Mouse (Mus musculus): ENCODE results near the gene Stk10.

Stk10 gene

DNA sequence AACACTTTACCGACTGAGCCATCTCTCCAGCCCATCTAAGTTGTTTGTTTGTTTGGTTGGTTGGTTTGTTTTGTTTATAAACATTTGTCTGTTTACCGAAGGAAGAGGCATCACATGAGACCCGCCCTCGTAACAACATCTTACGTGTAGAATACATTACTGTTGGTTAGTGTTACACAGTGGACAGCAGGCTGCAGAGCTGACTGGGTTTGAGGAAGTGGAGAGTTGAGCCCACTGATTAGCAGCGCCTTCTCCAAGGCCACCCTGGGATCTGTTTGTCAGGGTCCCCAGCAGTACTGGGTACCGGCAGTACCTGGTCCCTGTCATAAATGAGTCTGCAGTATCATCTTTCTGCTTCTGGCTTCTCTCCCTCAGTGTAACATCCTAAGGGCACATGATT, 35.0 kb downstream of the Stk10 start:
- DNase-seq (ENCODE audit: low spot score), result no peak

DNA sequence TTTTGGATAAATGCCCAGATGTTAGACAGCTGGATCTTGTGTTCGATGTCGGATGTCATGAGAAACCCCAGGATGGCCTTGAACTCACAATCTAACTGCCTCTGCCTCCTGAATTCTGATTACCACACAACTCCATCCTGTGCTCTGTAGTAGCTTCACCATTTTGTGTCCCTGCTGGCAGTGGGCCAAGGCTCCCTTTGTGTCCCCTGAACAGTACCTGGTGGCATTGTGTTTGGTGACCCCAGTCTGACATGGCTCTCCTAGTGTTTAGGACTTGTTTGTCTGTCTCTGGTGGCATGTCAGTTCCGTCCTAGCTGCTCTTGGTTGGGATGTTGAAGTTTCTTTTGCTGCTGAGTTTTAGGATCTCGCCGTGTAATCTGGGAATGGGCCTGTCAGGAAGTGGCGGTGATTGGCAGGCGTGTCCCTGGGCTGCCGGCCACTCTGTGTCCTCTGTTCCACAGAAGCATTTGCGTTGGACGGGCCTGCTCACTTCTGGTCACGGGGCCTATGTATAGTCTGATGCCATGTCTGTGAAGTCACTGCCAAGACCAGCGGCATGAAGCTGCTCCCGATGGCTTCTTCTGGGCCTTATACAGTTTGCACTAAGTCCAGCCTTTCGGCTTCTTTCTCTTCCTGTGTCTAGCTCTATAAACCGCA, 35.7 kb downstream of the Stk10 start:
- no peak for DNase-seq (ENCODE audit: low spot score)

DNA sequence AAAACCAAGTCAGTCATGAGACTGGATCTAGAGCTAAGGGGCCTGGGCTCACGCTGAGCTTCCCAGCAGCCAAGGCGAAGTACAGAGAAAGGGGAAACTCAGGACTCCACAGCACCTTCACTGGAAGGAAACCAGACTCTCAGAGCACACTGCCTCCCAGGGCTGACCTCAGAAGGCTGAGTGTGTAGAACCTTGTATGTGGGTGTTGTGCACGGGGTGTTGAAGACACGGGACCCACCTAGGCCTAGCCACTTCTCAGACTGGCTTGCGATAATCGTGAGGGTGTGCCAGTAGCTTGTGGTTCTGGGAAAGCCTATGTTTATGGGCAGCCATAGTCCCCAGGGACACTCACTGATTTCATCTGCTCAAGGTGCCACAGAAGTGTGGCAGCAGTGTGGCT, 38.0 kb downstream of the Stk10 start:
- DNase-seq (ENCODE audit: low spot score), result no peak

DNA sequence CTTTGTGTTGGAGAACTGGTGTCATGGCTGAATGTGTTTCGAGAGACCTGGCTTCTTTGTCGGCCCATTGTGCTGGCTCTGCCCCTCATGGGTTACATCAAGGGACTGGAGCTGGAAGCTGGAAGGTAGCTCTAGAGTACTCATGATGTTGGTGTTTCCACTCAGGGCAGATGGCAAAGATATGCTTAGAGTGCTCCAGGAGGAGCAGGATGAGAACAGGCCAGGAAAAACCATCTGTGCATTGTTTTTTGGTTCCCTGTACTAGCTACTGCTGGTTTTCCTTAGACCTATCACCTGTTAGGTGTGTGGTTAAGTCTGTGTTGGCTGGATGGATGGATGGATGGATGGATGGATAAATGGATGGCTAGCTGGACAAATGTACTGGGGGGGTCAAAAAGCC, 40.6 kb downstream of the Stk10 start:
- DNase-seq (ENCODE audit: low spot score), result no peak

DNA sequence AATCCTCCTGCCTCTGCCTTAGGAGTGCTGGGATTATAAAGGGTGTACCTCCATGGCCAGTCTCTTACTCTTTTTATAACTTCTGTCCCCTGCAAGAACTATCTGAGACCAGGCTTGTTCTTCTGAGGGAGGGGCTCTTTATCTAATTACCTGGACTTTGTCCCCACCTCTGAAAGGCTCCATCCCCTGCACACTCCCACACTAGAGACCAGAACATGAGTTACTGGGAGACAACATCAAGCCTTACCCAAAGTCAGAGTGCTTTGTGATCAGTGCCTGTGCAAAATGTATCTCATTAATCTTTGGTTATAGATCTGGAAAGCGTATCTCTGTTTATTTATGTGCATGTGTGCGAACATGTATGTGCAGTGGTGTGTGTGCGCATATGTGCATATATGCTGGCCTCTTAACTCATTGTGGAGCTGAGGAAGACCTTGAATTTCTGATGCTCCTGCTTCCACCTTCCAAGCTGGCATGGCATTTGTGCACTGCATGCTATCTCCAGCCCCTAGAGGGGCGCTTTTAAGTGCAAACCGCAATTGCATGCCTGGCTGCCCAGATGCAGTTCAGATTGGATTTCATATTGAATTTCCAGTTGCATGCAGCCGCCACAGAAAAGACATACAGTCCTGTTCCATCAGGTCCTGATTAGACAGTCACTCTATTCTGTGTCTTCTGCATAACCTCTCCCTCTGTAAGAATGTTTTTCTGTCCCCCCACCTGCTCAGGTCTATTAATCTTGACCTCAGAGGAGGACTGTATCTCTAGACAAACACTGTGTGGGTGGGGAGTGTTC, 43.1 kb downstream of the Stk10 start:
- no peak for DNase-seq (ENCODE audit: low spot score)

DNA sequence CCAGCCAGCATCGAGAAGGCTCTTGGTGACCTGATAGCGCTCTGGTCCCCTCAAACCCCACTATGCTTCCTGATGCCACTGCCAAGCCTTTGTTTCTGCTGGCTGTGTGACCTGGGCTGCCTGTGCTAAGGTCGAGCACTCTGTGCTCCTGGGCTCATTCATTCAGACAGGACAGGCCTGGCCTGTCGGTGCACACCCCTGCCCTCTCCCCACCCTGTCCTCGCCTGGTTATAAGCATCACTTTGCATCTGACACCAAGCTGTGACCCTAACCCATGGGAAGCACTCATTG, 43.6 kb downstream of the Stk10 start:
- DNase-seq (ENCODE audit: low spot score), result no peak

DNA sequence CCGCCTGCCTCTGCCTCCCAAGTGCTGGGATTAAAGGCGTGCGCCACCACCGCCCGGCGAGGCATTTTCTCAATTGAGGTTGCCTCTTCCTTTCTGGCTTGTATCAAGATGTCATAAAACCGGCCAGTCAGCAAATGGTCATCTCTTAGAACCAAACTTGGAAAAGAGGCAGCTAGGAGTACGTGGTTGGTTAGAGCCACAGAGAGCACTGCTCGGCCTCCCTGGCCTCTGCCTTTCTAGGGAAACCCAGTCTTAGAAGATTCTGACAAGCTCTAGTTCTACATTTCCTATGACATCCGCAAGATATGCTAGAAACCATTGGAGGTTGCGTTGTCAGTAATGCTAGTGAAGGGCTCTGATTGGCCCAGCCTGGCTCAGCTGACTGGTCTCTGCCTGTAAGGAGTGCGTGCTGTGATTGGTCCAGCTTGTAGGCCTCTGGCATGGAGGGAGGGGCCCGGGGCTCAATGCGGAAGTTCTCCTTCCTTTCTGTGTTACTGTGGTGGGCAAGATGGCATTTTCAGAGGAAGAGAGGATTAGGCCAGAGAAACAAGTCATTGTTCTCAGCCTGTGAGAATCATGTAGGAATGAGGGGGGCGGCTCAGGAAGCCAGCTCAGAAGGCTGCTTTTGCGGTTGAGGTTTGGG, 47.3 kb downstream of the Stk10 start:
- DNase-seq (ENCODE audit: low spot score), result peak; percentile 61

DNA sequence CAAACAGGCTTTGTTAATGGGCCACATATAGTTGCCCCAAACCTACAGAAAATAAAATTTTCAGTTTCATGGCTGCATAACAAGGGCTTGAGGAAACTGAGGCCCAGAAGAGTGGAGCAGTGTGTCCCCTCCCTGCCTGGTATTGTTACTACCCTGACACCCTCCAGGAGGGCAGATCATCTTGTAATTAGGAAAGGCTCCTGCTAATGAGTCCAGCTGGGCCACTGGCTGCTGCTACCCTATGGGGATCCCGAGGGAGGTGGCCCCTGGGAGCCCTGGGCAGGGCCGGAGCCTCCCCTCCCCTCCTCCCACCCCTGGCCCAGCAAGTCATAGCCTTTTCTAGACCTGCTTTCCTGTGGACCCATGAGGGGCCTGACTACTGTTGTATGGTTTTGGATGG, 47.9 kb downstream of the Stk10 start:
- DNase-seq (ENCODE audit: low spot score), result no peak

DNA sequence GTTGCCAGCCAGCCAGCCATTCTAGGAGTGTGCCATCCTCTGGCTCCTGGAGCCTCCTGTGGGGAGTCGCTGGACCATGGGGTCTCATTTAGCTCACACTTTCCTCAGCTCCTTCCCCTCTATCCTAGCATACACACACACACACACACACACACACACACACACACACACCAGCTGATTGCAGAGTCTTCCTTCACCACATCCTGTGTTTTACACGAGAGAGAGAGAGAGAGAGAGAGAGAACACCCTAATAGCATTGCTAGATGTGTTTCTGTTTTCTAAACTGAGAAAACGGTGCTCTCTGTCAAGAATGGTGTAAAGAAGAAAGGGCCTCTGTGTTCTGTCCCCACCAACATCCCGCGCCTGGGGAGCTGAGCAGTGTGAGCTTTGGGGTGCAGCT, 49.7 kb downstream of the Stk10 start:
- no peak for DNase-seq (ENCODE audit: low spot score)

DNA sequence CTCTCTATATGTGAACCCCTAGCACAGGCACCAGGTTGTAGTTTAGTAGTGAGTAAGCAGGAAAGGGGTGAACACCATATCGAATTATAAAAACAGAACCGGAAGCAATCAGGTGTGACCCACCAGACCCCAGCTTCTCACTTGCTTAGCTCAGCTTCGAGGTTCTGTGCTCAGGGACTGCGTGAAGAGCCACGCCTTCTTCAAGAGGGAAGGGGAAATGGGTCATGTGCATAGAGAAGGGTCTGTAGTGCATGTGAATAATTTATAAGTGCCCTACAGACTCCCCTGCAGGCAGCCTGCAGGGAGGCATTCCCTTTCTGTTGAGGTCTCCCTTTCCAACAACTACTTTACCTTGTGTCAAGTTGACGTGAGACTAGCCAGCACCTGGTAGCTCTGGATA, 52.9 kb downstream of the Stk10 start:
- DNase-seq (ENCODE audit: low spot score), result no peak

DNA sequence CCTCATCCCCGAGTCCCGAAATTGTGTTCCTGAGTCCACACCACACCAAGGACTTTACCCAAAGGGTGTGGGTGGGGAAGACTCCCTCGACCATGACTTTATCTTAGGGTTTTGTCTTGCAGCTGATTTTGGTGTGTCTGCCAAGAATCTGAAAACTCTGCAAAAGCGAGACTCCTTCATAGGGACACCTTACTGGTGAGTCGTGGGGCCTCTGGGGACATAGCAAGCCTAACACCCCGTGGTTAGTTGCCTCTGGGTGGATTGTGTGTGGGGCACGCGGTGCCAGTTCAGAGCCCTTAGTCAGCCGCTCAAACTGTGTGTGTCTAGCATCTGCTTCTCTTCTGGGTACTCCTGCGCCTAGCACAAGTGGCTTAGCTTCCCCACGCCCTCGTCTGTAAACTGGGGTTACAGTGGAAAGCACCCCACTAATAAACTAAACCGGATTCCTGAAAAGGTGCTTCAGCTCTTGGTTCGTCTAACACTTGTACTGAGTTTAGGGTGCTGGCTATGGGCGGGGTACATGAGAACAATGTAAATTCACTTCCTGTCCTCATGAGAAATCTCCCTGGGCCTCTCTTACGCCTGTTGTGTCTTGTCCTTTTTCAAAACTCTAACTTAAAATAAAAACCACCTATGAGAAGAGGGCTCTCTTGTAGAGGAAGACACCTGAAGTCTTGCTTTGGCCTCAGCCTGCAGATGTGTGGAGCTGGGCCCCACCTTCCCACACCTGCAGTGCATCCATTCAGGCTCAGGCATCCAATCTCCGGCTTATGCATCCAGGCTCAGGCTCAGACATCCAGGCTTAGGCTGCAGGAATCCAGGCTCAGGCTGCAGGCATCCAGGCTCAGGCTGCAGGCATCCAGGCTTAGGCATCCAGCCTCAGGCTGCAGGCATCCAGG, 54.3 kb downstream of the Stk10 start:
- DNase-seq (ENCODE audit: low spot score), result no peak

DNA sequence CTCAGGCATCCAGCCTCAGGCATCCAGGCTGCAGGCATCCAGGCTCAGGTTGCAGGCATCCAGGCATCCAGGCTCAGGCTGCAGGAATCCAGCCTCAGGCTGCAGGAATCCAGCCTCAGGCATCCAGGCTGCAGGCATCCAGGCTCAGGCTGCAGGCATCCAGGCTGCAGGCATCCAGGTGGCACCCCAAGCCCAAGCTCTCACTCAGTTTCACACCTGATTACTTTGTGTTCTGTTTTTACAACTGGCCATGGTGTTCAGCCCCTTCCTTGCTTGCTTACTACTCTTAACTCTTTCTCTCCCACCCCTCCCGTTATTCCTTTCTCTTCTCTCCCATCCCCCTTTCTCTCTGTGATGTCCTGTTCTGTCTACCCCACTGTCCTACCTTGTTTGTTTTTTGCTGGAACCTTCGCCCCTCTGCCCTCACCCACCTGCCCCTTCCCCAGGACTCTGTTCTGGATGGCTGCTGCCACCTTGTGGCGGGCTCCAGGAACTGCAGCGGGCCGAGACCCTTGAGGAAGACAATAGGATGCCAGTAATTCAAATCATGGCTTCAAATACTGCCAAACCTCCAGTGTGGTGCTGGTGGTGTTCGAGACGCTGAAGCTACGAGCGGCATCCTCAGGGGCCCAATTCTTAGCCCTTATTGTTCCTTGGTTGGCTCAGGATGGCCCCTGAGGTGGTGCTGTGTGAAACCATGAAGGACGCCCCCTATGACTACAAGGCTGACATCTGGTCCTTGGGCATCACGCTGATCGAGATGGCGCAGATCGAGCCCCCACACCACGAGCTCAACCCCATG, 55.2 kb downstream of the Stk10 start:
- DNase-seq (ENCODE audit: low spot score), result peak; percentile 65

DNA sequence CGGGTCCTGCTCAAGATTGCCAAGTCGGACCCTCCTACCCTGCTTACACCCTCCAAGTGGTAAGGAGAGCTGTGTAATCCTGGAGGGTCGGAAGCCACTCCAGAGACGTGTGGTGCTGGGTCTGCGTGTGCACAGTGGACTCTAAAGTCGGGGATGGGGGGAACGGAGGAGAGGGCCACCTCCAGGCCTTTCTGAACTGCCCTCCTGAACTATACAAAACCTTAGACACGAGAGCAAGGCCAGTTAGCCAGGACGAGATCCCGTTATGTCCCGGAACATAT, 55.7 kb downstream of the Stk10 start:
- DNase-seq (ENCODE audit: low spot score), result no peak

DNA sequence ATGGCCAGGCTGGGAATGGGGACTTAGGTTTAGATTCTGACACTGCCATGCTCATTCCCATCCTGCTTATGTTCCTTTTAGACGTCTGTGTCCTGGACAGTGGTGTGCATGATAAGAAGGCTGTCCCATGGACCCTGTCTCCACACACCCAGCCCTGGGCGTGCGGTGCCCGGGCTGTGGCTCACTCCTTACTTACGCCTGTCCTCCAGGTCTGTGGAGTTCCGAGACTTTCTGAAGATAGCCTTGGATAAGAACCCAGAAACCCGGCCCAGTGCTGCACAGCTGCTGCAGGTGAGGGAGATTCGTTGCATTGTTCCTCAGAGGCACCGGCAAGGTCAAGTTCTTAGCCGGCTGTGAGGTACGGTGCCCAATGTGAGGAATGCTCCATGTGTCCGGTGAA, 56.1 kb downstream of the Stk10 start:
- DNase-seq (ENCODE audit: low spot score), result no peak

DNA sequence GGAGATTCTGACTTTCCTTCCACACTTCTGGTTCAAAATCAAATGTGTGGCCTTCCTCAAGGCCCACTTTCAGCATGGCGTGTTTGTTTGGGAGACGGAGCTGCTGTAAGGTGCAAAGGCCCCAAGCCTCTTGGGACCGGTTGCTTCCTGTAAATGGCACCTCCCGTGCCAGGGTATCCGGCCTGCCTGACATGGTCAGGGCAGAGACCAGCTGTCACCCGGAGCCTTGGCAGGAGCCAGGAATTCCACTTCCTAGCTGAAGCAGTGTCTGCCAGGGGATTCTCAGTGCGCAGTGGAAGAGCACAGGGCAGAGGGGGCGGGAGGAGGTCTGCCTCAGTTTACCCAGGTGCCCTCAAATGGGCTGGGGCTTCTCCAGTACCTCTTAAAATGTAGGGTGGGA, 56.7 kb downstream of the Stk10 start:
- DNase-seq (ENCODE audit: low spot score), result no peak

DNA sequence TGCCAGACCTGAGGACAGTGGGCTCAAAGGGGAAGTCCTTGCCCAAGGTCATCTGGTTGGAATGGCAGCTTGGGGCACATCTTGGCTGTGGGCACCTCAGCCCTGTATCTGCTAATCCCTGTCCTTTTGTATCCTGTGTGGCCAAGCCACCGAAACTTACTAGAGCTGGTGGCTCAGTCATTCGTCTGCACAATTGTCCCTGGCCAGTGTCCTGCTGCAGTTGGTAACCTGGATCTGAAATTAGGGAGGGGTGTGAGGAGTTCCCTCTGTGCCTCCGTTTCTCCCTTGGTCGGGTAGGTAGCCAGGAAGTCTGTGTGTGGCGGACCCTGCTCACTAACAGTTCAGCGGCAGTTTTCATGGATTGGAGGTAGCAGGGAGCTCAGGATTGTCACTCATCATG, 57.1 kb downstream of the Stk10 start:
- no peak for DNase-seq (ENCODE audit: low spot score)

DNA sequence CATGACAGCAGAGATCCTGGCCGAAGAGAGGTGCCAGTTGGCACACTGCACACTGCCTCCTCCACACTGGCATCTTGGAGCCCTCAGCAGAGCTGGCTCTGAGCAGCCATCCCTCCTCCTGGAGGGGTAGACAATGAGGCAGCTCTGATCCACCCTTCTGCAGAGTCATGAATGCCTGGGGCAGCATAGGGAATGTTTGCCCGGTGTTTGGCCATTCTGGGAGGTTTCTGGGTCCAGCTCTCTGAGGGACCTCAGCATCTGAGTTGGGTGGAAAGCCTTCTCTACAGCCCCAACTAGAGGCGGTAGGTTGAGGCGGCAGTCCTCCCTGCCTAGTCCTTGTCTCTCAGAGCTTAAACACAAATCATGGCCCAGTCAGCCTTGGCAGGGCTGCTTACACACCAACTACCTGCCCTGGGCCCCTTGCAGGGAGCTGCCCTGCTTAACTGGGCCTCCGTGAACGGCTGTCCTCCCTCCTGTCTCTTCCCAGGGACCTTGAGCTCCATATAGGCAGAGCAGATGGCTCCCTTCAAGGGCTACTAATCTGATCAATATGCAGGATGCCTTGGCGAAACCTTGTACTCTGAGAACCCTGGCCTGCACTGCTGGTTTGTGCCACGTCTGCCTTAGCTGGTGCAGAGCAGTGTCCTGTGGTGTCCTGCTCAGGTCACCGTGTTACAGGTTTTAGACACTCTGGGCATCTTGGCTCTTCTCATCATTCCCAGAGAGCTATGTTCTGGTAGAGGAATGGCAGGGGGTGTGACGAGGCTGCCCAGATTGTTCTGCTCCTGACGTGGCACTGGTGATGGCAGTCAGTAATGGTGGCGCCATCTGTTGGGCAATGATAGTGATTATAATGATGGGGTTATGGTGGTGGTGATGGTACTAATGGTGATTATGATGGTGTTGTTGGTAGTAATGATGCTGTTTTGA, 59.1 kb downstream of the Stk10 start:
- no peak for DNase-seq (ENCODE audit: low spot score)

DNA sequence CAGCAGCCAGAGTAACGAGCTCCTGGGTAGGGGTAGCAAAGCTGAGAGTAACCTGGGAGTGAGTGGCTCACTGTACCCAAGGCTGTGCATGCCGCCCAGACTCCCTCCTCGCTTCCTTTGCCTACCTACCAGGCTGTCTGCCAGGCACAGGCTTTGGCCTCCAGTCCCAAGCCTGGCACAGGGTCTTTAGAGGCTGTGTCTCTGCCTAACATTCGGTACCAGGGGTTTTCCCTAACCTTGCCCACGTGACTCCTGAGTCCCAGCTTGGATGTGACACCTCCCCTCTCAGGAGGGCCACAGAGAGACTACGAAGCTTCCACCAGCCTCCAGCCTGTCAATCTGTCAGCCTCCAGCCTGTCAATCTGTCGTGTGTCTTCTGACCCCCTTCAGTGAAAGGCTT, 60.0 kb downstream of the Stk10 start:
- DNase-seq (ENCODE audit: low spot score), result no peak

DNA sequence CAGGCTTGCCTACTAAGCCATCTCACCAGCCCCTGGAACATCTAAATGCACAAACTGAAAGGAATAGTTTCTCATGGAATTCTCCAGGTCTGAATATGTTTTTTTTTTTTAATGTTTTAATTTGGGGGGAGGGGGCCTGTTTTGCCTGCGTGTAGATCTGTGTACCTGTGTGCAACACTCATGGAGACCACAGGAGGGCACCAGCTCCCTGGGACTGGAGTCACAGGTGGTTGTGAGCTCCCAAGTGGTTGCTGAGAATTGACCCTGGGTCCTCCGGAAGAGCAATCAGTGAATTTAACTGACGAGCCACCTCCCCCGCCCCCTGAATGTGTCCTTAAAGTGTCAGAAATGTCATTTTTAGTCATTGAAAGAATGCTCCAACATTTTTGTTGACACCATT, 61.0 kb downstream of the Stk10 start:
- DNase-seq (ENCODE audit: low spot score), result no peak

DNA sequence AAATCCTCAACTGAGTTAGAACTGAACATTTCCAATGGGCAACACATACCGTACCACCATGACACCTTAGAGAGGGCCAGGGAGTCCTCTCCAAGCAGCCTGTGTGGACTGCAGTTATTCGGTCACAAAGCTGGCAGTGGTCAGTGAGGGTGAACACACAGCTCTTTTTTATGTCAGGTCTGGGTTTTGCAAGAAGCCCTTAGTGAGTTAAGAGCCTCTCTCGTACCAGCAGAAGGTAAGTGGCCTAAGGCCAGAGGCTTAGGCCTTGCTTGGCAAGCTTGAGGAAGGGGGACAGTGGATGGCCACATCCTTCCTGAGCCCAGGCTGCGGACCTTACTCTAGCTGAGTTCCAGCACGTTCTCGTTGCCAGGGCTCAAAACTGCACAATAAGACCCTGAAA, 67.3 kb downstream of the Stk10 start:
- peak; percentile 36 for DNase-seq (ENCODE audit: low spot score)
